Mouse (Mus musculus) liver, adult 2 months (tissue): ENCODE data around the gene Map3k7cl. TPM values are rescaled to one million over a fixed set of nuclear protein-coding genes. Genes with fewer than 3 reads are reported as not detected.
A peak's percentile ranks its signal among the peaks of the same experiment; 100 is the strongest.

Experiments
- DNase-seq: peaks from one replicate; pipeline ENCODE4 v3.0.0-alpha.2; 2011; ENCODE audit warnings: low read depth, low spot score; ENCODE audit errors: extremely low read depth
- H3K27ac ChIP-seq: fragments of 200-500 bp; replicated peaks from 2 replicates; pipeline ENCODE4 v1.5.1; 2012; ENCODE audit warnings: low read depth, mild to moderate bottlenecking, control low read depth, inconsistent platforms, low read length; ENCODE audit not compliant: insufficient read depth
- H3K27me3 ChIP-seq: fragments of 200-500 bp; 2 replicates; pipeline ENCODE4 v1.6.1; 2012; ENCODE audit warnings: mild to moderate bottlenecking, moderate library complexity, low read length, inconsistent platforms; ENCODE audit not compliant: control insufficient read depth, insufficient read depth
- H3K36me3 ChIP-seq: fragments of 200-500 bp; 2 replicates; pipeline ENCODE4 v1.6.1; 2012; ENCODE audit warnings: low read length, inconsistent platforms; ENCODE audit not compliant: control insufficient read depth, insufficient read depth
- H3K4me1 ChIP-seq: fragments of 200-500 bp; 2 replicates; pipeline ENCODE4 v1.6.1; 2011; ENCODE audit warnings: low read length; ENCODE audit not compliant: control insufficient read depth, insufficient read depth
- H3K4me3 ChIP-seq: fragments of 200-500 bp; 2 replicates; pipeline ENCODE4 v1.5.1; 2011; ENCODE audit warnings: low read depth, mild to moderate bottlenecking, control low read depth, low read length, moderate library complexity; ENCODE audit not compliant: insufficient read depth
- H3K79me2 ChIP-seq: fragments of 200-500 bp; 2 replicates; pipeline ENCODE4 v1.6.1; 2012; ENCODE audit warnings: inconsistent platforms, mild to moderate bottlenecking, low read length, moderate library complexity; ENCODE audit not compliant: control insufficient read depth, insufficient read depth
- H3K9ac ChIP-seq: fragments of 200-500 bp; 2 replicates; pipeline ENCODE4 v1.6.1; 2012; ENCODE audit warnings: low read depth, mild to moderate bottlenecking, control low read depth, inconsistent platforms, low read length
- CTCF ChIP-seq: fragments of 200-500 bp; IDR thresholded peaks from 2 replicates; pipeline ENCODE4 v1.5.1; 2011; ENCODE audit warnings: low read depth, low read length, control low read depth
- POLR2A ChIP-seq: fragments of 200-500 bp; IDR thresholded peaks from 2 replicates; pipeline ENCODE4 v1.6.1; 2011; ENCODE audit warnings: low read length, control low read depth; ENCODE audit not compliant: insufficient read depth; ENCODE audit errors: extremely low read depth
- WGBS: fragments of 180-500 bp; shearing (Covaris S2); methylation state at CpG from one replicate; pipeline ENCODE4 v1.1.7; 2018; 5-methylcytosine and 5-hydroxymethylcytosine counted together
- polyA plus RNA-seq: library from polyadenylated mRNA; depleted of rRNA; stranded (reverse); fragments of >200 nt; gene quantifications from 2 replicates; pipeline ENCODE4 v1.2.3, GENCODE M21; 2012
- total RNA-seq: library from RNA; depleted of rRNA; stranded (reverse); fragments of >200 nt; gene quantifications from 2 replicates; pipeline ENCODE4 v1.2.3, GENCODE M21; 2014

Map3k7cl gene
- total and polyA plus RNA-seq, 2 experiments: not detected

GRCm38 (mm10) chr16:87575600-87575999, 22.5 kb downstream of the Map3k7cl start:
- no peak for DNase-seq
- WGBS: 83% methylated on average over 10 of the region's 10 CpGs
- no peak for TF ChIP-seq POLR2A
- TF ChIP-seq CTCF: no peak
- Histone ChIP-seq H3K79me2 (no peaks in the 10 kb centered on the region), H3K4me3 (no peak overlapping the region), H3K27me3 (peaks cover 6% of the 10 kb centered on the region; the same call in 1 of the 2 replicates), H3K9ac (no peak overlapping the region), H3K36me3 (no peaks in the 10 kb centered on the region), H3K27ac (no peak overlapping the region), H3K4me1 (no peaks in the 10 kb centered on the region)

- Histone ChIP-seq H3K4me1 (no peaks in the 10 kb centered on the region), H3K79me2 (no peaks in the 10 kb centered on the region), H3K9ac (no peak overlapping the region), H3K4me3 (no peak overlapping the region), H3K27me3 (peaks cover 6% of the 10 kb centered on the region; the same call in 1 of the 2 replicates), H3K36me3 (no peaks in the 10 kb centered on the region), H3K27ac (no peak overlapping the region)
- peak; percentile 35 for TF ChIP-seq CTCF
- TF ChIP-seq POLR2A: no peak
- 82% methylated on average over 7 of the region's 7 CpGs for WGBS
- DNase-seq: no peak
Observed at GRCm38 (mm10) chr16:87578881-87579280, 25.8 kb downstream of the Map3k7cl start.

DNA sequence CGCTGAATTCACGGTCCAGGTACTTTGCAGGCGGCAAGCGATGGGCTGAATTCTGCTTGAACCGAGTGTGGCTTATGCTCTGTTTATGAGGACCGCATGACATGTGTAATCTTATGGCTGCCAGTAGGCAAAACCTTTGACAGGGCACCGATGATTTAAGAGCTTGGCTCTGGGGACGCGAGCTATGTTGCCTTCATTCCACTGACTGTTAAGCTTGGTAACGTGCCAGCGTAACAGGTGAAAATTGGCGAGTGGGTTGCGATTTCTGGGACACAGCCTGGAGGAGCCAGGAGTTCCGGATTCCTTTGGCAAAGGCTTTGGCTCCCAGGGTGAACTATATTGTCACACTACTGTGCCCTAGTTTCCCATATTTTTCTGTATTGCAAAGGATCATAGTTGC, 26.3 kb downstream of the Map3k7cl start:
- Histone ChIP-seq H3K9ac (no peak overlapping the region), H3K4me3 (no peak overlapping the region), H3K27me3 (peaks cover 6% of the 10 kb centered on the region; the same call in 1 of the 2 replicates), H3K4me1 (no peaks in the 10 kb centered on the region), H3K79me2 (no peaks in the 10 kb centered on the region), H3K36me3 (no peaks in the 10 kb centered on the region), H3K27ac (no peak overlapping the region)
- 83% methylated on average over 14 of the region's 14 CpGs for WGBS
- DNase-seq: no peak
- TF ChIP-seq POLR2A (no peak), CTCF (no peak)

GRCm38 (mm10) chr16:87582776-87583175, 29.6 kb downstream of the Map3k7cl start:
- no peaks in the 10 kb centered on the region for H3K79me2 ChIP-seq
- H3K4me3 ChIP-seq: no peak overlapping the region
- no peak overlapping the region for H3K9ac ChIP-seq
- WGBS: 82% methylated on average over 6 of the region's 6 CpGs
- no peak overlapping the region for H3K27ac ChIP-seq
- DNase-seq: no peak
- no peaks in the 10 kb centered on the region for H3K4me1 ChIP-seq
- H3K27me3 ChIP-seq: peaks cover 6% of the 10 kb centered on the region; the same call in 1 of the 2 replicates
- no peaks in the 10 kb centered on the region for H3K36me3 ChIP-seq
- TF ChIP-seq CTCF (no peak), POLR2A (no peak)

DNA sequence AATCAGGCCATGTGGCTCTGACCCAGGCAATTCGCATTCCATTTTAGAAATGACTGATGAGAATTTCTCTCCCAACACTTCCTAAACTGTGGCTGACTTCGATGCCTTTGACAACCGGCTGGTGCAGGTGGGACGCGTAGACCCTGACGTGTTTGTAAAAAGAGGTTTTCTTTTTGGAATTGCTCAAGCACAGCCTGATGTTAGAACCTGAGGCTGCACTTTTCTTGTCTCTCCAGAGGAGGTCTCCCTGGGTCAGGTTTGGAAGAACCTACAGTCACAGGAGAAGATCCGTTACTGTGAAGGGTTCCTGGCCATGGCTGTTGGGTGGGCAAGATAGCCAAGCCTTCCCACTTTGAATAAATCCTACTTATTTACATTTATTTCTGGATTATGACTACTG, 31.5 kb downstream of the Map3k7cl start:
- no peak for TF ChIP-seq POLR2A
- peak; percentile 48 for TF ChIP-seq CTCF
- H3K4me1 ChIP-seq: no peaks in the 10 kb centered on the region
- no peak overlapping the region for H3K4me3 ChIP-seq
- WGBS: 70% methylated on average over 7 of the region's 7 CpGs
- H3K27me3 ChIP-seq: no peaks in the 10 kb centered on the region
- no peak overlapping the region for H3K9ac ChIP-seq
- no peaks in the 10 kb centered on the region for H3K36me3 ChIP-seq
- H3K79me2 ChIP-seq: no peaks in the 10 kb centered on the region
- peak; percentile 31 for DNase-seq
- no peak overlapping the region for H3K27ac ChIP-seq

DNA sequence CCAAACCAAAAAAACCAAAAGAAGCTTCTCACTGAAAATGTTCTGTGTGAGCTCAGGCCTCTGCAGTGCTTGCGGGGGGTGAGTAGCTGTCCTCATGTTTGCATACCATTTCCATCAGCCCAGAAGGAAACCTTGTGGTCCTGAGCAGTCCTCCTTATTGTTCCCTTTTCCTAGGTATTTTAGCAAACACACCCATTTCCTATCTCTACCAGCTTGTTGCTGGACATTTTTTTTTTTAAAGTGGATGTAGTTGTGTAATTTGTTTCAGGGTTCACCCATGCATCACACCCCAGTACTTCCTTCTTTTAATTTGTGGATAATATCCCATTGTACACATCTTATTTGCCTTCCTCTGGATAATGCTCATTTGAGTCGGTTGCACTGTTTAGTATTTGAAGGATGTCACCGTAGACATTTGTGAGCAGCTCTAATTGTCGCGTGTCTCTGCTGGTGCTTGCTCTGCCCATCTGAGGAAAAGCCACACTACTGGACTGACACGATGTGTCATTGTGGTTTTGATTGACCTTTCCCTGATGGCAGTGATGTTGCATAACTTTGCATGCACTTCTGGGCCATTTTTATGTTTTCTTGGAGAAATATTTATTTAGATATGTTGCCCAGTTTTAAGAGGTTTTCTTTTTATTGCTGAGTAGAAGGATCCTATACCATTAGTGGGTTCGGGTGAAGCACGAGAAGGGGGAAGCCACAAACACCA, 32.6 kb downstream of the Map3k7cl start:
- Histone ChIP-seq H3K79me2 (no peaks in the 10 kb centered on the region), H3K27me3 (no peaks in the 10 kb centered on the region), H3K4me1 (no peaks in the 10 kb centered on the region), H3K36me3 (no peaks in the 10 kb centered on the region), H3K9ac (no peak overlapping the region), H3K27ac (no peak overlapping the region), H3K4me3 (no peak overlapping the region)
- no peak for DNase-seq
- 78% methylated on average over 8 of the region's 8 CpGs for WGBS
- TF ChIP-seq POLR2A (no peak), CTCF (no peak)
